Mouse (Mus musculus): ENCODE results near the gene Ggt5.

DNA sequence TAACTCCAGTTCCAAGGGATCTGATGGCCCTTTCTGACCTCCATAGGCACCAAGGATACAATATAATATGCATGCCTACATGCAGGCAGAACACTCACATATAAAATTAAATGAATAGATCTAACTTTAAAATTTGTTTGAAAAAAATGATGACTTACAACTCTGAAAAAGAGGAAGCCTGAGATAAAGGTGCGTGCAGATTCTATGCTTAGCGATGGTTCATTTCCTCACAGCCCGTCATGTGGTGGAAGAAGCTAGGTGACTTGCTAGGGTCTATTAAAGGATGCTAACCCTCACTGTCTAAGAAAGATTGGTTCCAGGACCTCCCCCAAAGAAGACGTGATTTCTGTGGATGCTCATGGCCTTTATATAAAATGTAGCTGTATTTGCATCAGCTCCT is 26.9 kb downstream of the Ggt5 start:
- TF ChIP-seq CTCF (IDR thresholded peaks at IDR 0.05; ENCODE audit: extremely low read depth, insufficient read depth, low read length) (no peak), POLR2A (IDR thresholded peaks at IDR 0.05; ENCODE audit: extremely low read depth, insufficient read depth, low read length) (no peak)

Data from cortical plate, adult 2 months (tissue).